Mouse (Mus musculus): Measurements from ENCODE around the gene Lamtor2. TPM values are rescaled to one million over a fixed set of nuclear protein-coding genes. Genes with fewer than 3 reads are reported as not detected.

Lamtor2 gene
- total and polyA plus RNA-seq, 3 experiments, result 125 to 188 TPM; not detected in 1

DNA sequence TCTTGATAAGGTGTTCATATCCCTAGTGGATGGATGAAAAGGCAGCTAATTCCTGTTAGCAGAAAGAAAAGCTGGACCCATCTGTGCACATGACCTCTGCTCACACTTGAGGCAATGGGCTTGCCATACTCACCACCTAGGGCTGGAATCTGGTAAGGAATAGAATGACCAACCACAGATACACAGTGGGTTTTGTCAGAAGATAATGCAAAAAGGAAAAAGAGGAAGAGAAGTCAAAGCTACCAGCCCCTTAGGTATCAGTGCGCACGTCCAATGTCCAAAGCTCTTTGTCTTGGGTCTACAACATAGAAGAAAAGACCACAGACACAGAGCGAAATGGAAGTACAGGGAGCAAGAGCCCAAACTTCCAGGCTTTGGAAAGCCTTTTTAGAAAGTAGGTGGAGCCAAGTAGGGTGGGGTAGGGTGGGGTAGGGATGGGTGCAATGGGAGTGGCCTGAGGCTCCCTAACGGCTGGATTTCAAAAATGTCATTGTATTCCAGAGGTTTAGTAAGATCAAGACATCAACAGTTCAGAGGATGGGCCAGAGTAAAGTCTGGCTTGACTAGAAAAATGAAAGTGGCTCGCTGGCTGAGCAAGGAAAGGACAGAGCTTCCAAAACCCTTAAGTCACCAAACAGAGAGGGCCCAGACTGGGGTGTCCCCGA is 51.4 kb downstream of the Lamtor2 start:
- Histone ChIP-seq H3K79me2 (ENCODE audit: control insufficient read depth, insufficient read depth, low read length, poor library complexity) (peaks cover 40% of the 10 kb centered on the region), H3K4me3 (ENCODE audit: control insufficient read depth in 1 of 2, insufficient read depth in 1 of 2, low read depth in 2 of 2, low read length in 2 of 2) (peak overlapping the region; percentile 82 to 88), H3K27me3 (ENCODE audit: control insufficient read depth in 1 of 2, insufficient read depth in 2 of 2, low read length in 2 of 2) (no peaks in the 10 kb centered on the region), H3K9me3 (replicated peaks; ENCODE audit: insufficient read depth, low read length) (no peaks in the 10 kb centered on the region), H3K9ac (ENCODE audit: control insufficient read depth, low read depth, low read length, poor library complexity, severe bottlenecking) (peak overlapping the region; percentile 76), H3K27ac (ENCODE audit: control insufficient read depth, low read depth, low read length) (peak overlapping the region; percentile 95), H3K36me3 (ENCODE audit: control insufficient read depth in 1 of 2, insufficient read depth in 2 of 2, low read length in 2 of 2) (peaks cover 2 to 37% of the 10 kb centered on the region in 2 experiments; a peak in 3 of 4 replicates), H3K4me1 (ENCODE audit: control insufficient read depth in 1 of 2, insufficient read depth in 2 of 2, low read length in 2 of 2) (peaks cover 13 to 43% of the 10 kb centered on the region in 2 experiments)
- peak; percentile 63; the same call in 1 of the 2 replicates for TF ChIP-seq RCOR1 (IDR thresholded peaks at IDR 0.05; ENCODE audit: low read depth, low read length)
- peak in 1 of 2 experiments; percentile 46; a peak in 1 of 4 replicates for TF ChIP-seq POLR2A (IDR thresholded peaks at IDR 0.05; ENCODE audit: control insufficient read depth in 1 of 2, insufficient read depth in 1 of 2, low read depth in 1 of 2, low read length in 2 of 2, poor library complexity in 1 of 2)
- TF ChIP-seq MAZ (IDR thresholded peaks at IDR 0.05; ENCODE audit: low read depth, low read length), result no peak
- peak; percentile 77 for TF ChIP-seq GATA1 (IDR thresholded peaks at IDR 0.05; ENCODE audit: low read depth, low read length)
- TF ChIP-seq TCF12 (IDR thresholded peaks at IDR 0.05; ENCODE audit: low read depth, low read length), result 0 out of 2 replicates have a peak, but pooled peaks have one; percentile 16
- TF ChIP-seq TBP (IDR thresholded peaks at IDR 0.05; ENCODE audit: low read depth, low read length), result peak; percentile 62
- TF ChIP-seq HCFC1 (IDR thresholded peaks at IDR 0.05; ENCODE audit: low read depth, low read length), result peak; percentile 54; the same call in 1 of the 2 replicates
- 0 out of 2 replicates have a peak, but pooled peaks have one; percentile 13 for TF ChIP-seq KAT2A (conservative IDR thresholded peaks at IDR 0.05; ENCODE audit: low read depth, low read length)
- TF ChIP-seq SIN3A (IDR thresholded peaks at IDR 0.05; ENCODE audit: low read length), result peak; percentile 84
- TF ChIP-seq ZMIZ1 (IDR thresholded peaks at IDR 0.05; ENCODE audit: low read depth, low read length), result no peak
- no peak for TF ChIP-seq ZNF384 (IDR thresholded peaks at IDR 0.05; ENCODE audit: low read depth, low read length)
- TF ChIP-seq EP300 (IDR thresholded peaks at IDR 0.05; ENCODE audit: low read depth in 1 of 2, low read length in 2 of 2), result peak; percentile 55 to 80
- TF ChIP-seq NELFE (IDR thresholded peaks at IDR 0.05; ENCODE audit: low read depth, low read length), result peak; percentile 57
- no peak for TF ChIP-seq CTCF (IDR thresholded peaks at IDR 0.05 in 2 of 3, conservative IDR thresholded peaks at IDR 0.05 in 1 of 3; ENCODE audit: control insufficient read depth in 1 of 3, insufficient read depth in 1 of 3, low read depth in 2 of 3, low read length in 3 of 3, poor library complexity in 1 of 3, severe bottlenecking in 1 of 3)
- no peak for TF ChIP-seq ELF1 (IDR thresholded peaks at IDR 0.05; ENCODE audit: low read depth, low read length)
- TF ChIP-seq JUND (IDR thresholded peaks at IDR 0.05; ENCODE audit: low read depth, low read length), result no peak
- TF ChIP-seq MAFK (IDR thresholded peaks at IDR 0.05; ENCODE audit: borderline replicate concordance, low read depth, low read length), result no peak
- peak; percentile 57; the same call in 1 of the 2 replicates for TF ChIP-seq MXI1 (IDR thresholded peaks at IDR 0.05; ENCODE audit: low read depth, low read length)
- no peak for TF ChIP-seq ZC3H11A (IDR thresholded peaks at IDR 0.05; ENCODE audit: low read depth, low read length)
- TF ChIP-seq SMC3 (IDR thresholded peaks at IDR 0.05; ENCODE audit: low read depth, low read length), result no peak
- peak; percentile 46; the same call in 1 of the 2 replicates for TF ChIP-seq POLR2AphosphoS2 (IDR thresholded peaks at IDR 0.05; ENCODE audit: low read length)
- TF ChIP-seq POLR2AphosphoS5 (IDR thresholded peaks at IDR 0.05; ENCODE audit: borderline replicate concordance, low read depth, low read length), result no peak
- TF ChIP-seq MEF2A (IDR thresholded peaks at IDR 0.05; ENCODE audit: extremely low read depth, insufficient replicate concordance, low read depth, low read length, poor library complexity, severe bottlenecking), result no peak
- TF ChIP-seq NRF1 (IDR thresholded peaks at IDR 0.05; ENCODE audit: insufficient read depth, low read depth, low read length, poor library complexity, severe bottlenecking), result peak; percentile 32; the same call in 1 of the 2 replicates
- DNase-seq (ENCODE audit: low read depth, low spot score), result peak; percentile 83

Data from MEL (cell line).